Mouse (Mus musculus) ES-E14 (cell line): Measurements from ENCODE around the gene Btrc. TPM values are rescaled to one million over a fixed set of nuclear protein-coding genes. Genes with fewer than 3 reads are reported as not detected.
"Not testable (repeated sequence)": the region's sequence is repeated elsewhere in the genome, so short reads cannot be mapped to it uniquely, and the experiment has no call there.

Experiments used
- DNase-seq: peaks from one replicate; pipeline ENCODE4 v3.0.0-alpha.2; 2013; ENCODE audit warnings: low read depth, low spot score
- H3K27ac ChIP-seq: 2 replicates; pipeline ENCODE4 v1.5.1; 2012; ENCODE audit warnings: low read depth, mild to moderate bottlenecking, low read length, moderate library complexity, mixed read lengths; ENCODE audit not compliant: poor library complexity, insufficient read depth, severe bottlenecking
- H3K36me3 ChIP-seq: 2 replicates; pipeline ENCODE4 v1.6.1; 2012; ENCODE audit warnings: mild to moderate bottlenecking, low read length, moderate library complexity, mixed read lengths; ENCODE audit not compliant: control insufficient read depth, poor library complexity, insufficient read depth, severe bottlenecking
- H3K4me1 ChIP-seq, 2 experiments: fragments of 150-350 bp in 1 of 2; sonication (generic) in 1 of 2; 2 replicates each; pipeline ENCODE4 v1.6.1; 2012; ENCODE audit warnings: low read length in 2 of 2, mild to moderate bottlenecking in 1 of 2, mixed read lengths in 1 of 2; ENCODE audit not compliant: control insufficient read depth in 2 of 2, insufficient read depth in 2 of 2, poor library complexity in 1 of 2
- H3K4me3 ChIP-seq, 2 experiments: fragments of 150-350 bp in 1 of 2; sonication (generic) in 1 of 2; 2 replicates each; pipeline ENCODE4 v1.5.1; 2012; ENCODE audit warnings: low read length in 2 of 2, low read depth in 1 of 2, mild to moderate bottlenecking in 1 of 2, mixed read lengths in 1 of 2; ENCODE audit not compliant: insufficient read depth in 1 of 2, poor library complexity in 1 of 2, severe bottlenecking in 1 of 2
- H3K9ac ChIP-seq: 2 replicates; pipeline ENCODE4 v1.6.1; 2012; ENCODE audit warnings: low read depth, mild to moderate bottlenecking, low read length, mixed read lengths; ENCODE audit not compliant: poor library complexity, insufficient read depth, severe bottlenecking
- H3K9me3 ChIP-seq: fragments of 150-350 bp; sonication (generic); 2 replicates; pipeline ENCODE4 v1.6.1; 2012; ENCODE audit warnings: low read depth, mild to moderate bottlenecking, low read length; ENCODE audit not compliant: control insufficient read depth, insufficient read depth
- CHD2 ChIP-seq: IDR thresholded peaks from 2 replicates; pipeline ENCODE4 v1.6.1; 2014; ENCODE audit warnings: mild to moderate bottlenecking, low read depth, low read length, inconsistent platforms
- HCFC1 ChIP-seq: IDR thresholded peaks from 2 replicates; pipeline ENCODE4 v1.6.1; 2012; ENCODE audit warnings: low read length, inconsistent platforms, borderline replicate concordance; ENCODE audit not compliant: insufficient read depth
- MAFK ChIP-seq: IDR thresholded peaks from 2 replicates; pipeline ENCODE4 v1.6.1; 2014; ENCODE audit warnings: mild to moderate bottlenecking, low read depth, low read length, inconsistent platforms; ENCODE audit not compliant: insufficient read depth
- ZC3H11A ChIP-seq: IDR thresholded peaks from 2 replicates; pipeline ENCODE4 v1.6.1; 2012; ENCODE audit warnings: low read depth, mild to moderate bottlenecking, inconsistent platforms, low read length, borderline replicate concordance
- ZNF384 ChIP-seq: IDR thresholded peaks from 2 replicates; pipeline ENCODE4 v1.6.1; 2012; ENCODE audit warnings: low read depth, low read length, inconsistent platforms
- in situ Hi-C, 2 experiments: fragments of 600-800 bp; cut with MboI; formaldehyde crosslinking; loops; one replicate each; pipeline ENCODE4 v1.15.1; 2025; ENCODE audit warnings: low sequenced_read_pairs in 2 of 2, inconsistent platforms in 1 of 2; ENCODE audit not compliant: unreplicated experiment in 2 of 2
- total RNA-seq: library from RNA; depleted of rRNA; stranded (reverse); fragments of 300-350 nt; gene quantifications from 2 replicates; pipeline ENCODE4 v1.2.3, GENCODE M21; 2012

Gene Btrc
- total RNA-seq, 1 experiment = 17.4 TPM

DNA sequence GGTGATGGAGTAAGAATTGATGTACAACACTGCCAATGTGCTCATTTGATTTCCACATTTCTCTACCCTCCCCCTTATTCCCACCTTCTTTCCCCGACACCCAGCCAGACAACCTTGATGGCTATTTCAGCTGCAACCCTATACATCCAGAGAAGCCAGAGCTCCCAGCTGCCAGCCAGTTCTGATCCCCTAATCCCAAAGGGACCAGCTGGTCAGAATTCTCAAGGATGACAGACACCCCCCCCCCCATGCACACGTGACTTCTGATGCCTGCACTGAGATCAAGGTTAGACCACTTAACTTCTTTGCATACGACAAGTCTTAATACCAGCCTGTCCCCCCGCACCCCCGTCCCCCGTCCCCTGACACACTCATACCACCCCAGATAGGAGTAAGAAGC lies 26.8 kb upstream of the Btrc start:
- in situ Hi-C loops = no loop called here
- no peak for TF ChIP-seq ZNF384
- no peak for TF ChIP-seq MAFK
- TF ChIP-seq HCFC1 = no peak
- no peak for TF ChIP-seq ZC3H11A
- TF ChIP-seq CHD2 = no peak
- Histone ChIP-seq H3K4me3 (no peak overlapping the region), H3K9me3 (no peaks in the 10 kb centered on the region), H3K36me3 (no peaks in the 10 kb centered on the region), H3K27ac (no peak overlapping the region), H3K4me1 (peaks cover 0 to 2% of the 10 kb centered on the region in 2 experiments; a peak in 1 of 4 replicates), H3K9ac (no peak overlapping the region)
- no peak for DNase-seq

DNA sequence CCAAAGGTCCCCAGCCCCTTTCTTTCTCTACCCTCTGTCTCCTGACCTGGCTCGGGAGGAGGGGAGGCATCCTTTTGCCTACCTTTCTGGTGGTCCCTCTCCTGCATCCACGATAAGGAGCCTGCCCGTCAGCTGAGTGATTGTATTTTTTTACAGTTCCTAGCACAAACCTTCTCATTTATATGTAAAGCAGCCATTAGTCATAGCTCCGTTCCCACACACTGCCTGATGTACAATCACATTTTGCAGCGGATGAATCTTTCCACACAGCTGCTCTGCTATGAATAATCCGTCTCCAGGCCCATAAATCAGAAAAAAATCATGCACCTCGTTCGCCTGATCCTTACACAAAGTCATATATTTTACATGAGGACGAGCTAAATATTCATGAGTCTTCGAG lies 25.4 kb upstream of the Btrc start:
- Histone ChIP-seq H3K4me3 (no peak overlapping the region), H3K4me1 (peaks cover 0 to 2% of the 10 kb centered on the region in 2 experiments; a peak in 1 of 4 replicates), H3K27ac (no peak overlapping the region), H3K36me3 (no peaks in the 10 kb centered on the region), H3K9ac (no peak overlapping the region), H3K9me3 (no peaks in the 10 kb centered on the region)
- TF ChIP-seq ZC3H11A (no peak), CHD2 (no peak), MAFK (no peak), ZNF384 (no peak), HCFC1 (no peak)
- in situ Hi-C loops = no loop called here
- DNase-seq = no peak

DNA sequence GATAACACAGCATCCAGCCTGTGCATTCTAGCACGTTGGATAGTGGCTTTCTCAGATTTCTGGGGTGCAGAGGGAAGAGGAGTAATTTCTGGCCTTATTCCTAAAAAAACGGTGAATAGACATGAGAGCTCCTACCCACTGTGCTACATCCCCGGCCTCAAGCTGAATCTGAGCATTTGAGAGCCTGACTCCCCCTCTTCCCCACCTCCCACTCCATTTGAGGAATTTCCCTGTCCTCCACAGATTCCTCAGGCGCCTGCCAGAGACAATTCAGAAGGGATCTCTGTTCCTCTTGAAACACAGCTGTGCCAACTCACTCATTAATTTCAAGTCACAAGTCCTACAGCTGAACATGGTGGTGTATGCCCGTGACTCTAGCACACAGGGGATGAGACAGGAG lies 19.6 kb upstream of the Btrc start:
- in situ Hi-C loops = no loop called here
- H3K27ac ChIP-seq = no peak overlapping the region
- TF ChIP-seq HCFC1 (no peak), ZNF384 (no peak), ZC3H11A (no peak)
- no peaks in the 10 kb centered on the region for H3K36me3 ChIP-seq
- no peak overlapping the region for H3K9ac ChIP-seq
- peaks cover 0 to 2% of the 10 kb centered on the region in 2 experiments; a peak in 1 of 4 replicates for H3K4me1 ChIP-seq
- no peak for DNase-seq
- H3K4me3 ChIP-seq = no peak overlapping the region
- no peaks in the 10 kb centered on the region for H3K9me3 ChIP-seq

DNA sequence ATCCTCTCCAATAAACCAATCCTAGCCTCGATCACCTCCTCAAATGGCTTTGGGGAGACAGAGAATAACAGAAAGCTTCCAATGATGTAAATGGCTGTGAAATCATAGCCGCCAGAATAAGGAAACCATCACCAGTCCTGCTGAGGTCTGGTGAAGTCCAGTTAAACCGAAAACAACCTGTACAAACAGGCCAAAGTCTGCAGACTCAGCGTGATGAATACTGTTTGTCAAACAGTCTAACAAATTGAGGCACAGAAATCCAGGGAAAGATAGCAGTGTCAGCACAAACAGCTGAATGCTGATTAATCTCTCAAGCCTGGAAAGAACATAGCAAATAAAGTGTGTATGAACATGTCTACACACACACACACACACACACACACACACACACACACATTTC lies 15.3 kb upstream of the Btrc start:
- no peak overlapping the region for H3K4me3 ChIP-seq
- H3K4me1 ChIP-seq = peaks cover 0 to 7% of the 10 kb centered on the region in 2 experiments; a peak in 2 of 4 replicates
- H3K9ac ChIP-seq = no peak overlapping the region
- TF ChIP-seq ZNF384 (no peak), HCFC1 (no peak), ZC3H11A (no peak), CHD2 (no peak), MAFK (no peak)
- no peak overlapping the region for H3K27ac ChIP-seq
- H3K36me3 ChIP-seq = no peaks in the 10 kb centered on the region
- no peaks in the 10 kb centered on the region for H3K9me3 ChIP-seq
- no peak for DNase-seq
- in situ Hi-C loops = no loop called here

DNA sequence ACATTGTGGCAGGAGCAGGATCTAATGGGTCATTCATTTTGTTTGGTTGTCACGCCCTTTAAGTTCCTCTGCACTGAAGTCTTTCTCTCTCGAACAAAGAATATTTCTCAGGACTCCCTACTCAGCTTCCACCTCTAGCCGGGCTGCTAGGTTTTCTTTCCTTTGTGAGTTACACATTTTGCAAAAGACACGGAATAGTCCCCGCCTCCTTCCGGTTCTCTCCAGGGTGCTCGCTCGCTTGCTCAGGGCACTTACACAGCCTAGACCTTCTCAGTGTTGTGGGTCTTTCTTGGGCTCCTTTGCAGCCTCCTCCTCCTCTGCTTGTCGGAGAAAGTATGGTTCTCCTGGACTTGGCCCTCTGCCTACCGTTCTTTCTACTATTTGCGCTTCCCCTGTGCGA lies 13.1 kb upstream of the Btrc start:
- in situ Hi-C loops = no loop called here
- H3K9me3 ChIP-seq = no peaks in the 10 kb centered on the region
- no peak overlapping the region for H3K9ac ChIP-seq
- H3K4me1 ChIP-seq = peaks cover 0 to 7% of the 10 kb centered on the region in 2 experiments; a peak in 2 of 4 replicates
- H3K27ac ChIP-seq = no peak overlapping the region
- H3K4me3 ChIP-seq = no peak overlapping the region
- TF ChIP-seq CHD2 = no peak
- no peak for TF ChIP-seq ZC3H11A
- no peak for TF ChIP-seq ZNF384
- TF ChIP-seq MAFK = no peak
- no peak for TF ChIP-seq HCFC1
- DNase-seq = no peak
- no peaks in the 10 kb centered on the region for H3K36me3 ChIP-seq

DNA sequence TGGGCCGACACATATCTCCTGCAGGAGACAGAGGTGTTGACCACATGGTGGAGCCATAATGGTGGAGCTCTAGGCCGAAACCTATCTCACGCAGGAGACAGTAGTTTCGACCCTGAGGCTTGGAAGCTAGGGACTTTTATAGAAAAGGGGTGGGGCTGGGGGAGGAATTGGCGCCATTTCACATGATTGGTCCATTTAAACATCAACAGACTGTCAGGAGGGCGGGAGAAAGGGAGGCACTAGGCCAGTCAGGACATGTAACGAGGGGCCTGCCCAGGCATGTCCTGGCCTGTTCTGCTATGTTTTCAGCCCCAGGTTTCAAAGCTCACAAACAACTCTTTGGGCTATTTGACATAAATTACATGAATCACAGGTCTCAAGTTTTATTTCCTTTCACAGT lies 10.8 kb upstream of the Btrc start:
- H3K36me3 ChIP-seq, H3K9ac ChIP-seq, DNase-seq, H3K9me3 ChIP-seq, H3K4me1 ChIP-seq, in situ Hi-C loops, H3K4me3 ChIP-seq: not testable (repeated sequence)
- H3K27ac ChIP-seq = peak overlapping the region; percentile 10; the same call in 1 of the 2 replicates
